1 mouse cellular context compared by ENCODE assay signal in the genomic region with DNA sequence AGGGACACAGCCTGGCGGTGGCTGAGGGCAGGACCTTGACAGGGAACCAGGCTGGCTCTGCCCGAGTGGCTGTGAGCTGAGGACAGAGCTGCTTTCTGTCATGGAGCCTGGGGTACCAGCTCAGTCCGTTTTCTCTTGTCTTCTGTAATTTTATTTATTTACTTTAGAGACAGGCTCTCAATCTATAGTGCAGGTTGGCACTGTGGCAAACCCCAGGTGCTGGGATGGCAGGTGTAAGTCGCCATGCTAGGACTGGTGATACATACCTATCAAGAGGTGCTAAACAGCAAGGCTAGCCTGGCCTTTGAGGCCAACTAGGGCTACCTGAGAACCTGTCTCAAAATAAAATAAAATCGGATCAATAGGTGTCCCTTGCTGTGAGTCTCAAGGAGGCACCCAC.
TF ChIP-seq lines count a peak whose summit lies in the region.

No protein-coding gene starts in this region.

TF ChIP-seq in myocyte, 11 proteins besides CTCF, POLR2A, EP300 and RAD21:
- TF ChIP-seq CEBPB (IDR thresholded peaks at IDR 0.05; ENCODE audit: insufficient read depth, poor library complexity, severe bottlenecking): no peak
- no peak for TF ChIP-seq POLR2AphosphoS2 (IDR thresholded peaks at IDR 0.05; ENCODE audit: insufficient read length, low read depth)
- no peak for TF ChIP-seq USF1 (IDR thresholded peaks at IDR 0.05; ENCODE audit: low read depth)
- TF ChIP-seq MYOD1 (IDR thresholded peaks at IDR 0.05; ENCODE audit: control insufficient read depth in 1 of 3, insufficient read length in 2 of 3, low read depth in 2 of 3): no peak
- no peak for TF ChIP-seq REST (IDR thresholded peaks at IDR 0.05; ENCODE audit: insufficient read depth, insufficient read length)
- TF ChIP-seq MYOG (IDR thresholded peaks at IDR 0.05; ENCODE audit: control insufficient read depth in 1 of 3, insufficient read depth in 1 of 3, insufficient read length in 2 of 3, low read depth in 2 of 3): no peak
- TF ChIP-seq SRF (IDR thresholded peaks at IDR 0.05; ENCODE audit: control insufficient read depth, insufficient read length, low read depth): no peak
- TF ChIP-seq TCF3 (IDR thresholded peaks at IDR 0.05; ENCODE audit: insufficient read length, low read depth): no peak
- TF ChIP-seq MAX (IDR thresholded peaks at IDR 0.05; ENCODE audit: low read depth): no peak
- no peak for TF ChIP-seq E2F4 (IDR thresholded peaks at IDR 0.05; ENCODE audit: insufficient read depth)
- no peak for TF ChIP-seq TCF12 (IDR thresholded peaks at IDR 0.05; ENCODE audit: insufficient read depth, poor library complexity, severe bottlenecking)
